Mouse (Mus musculus): ENCODE measurements around the gene Mb21d2. TPM values are rescaled to one million over a fixed set of nuclear protein-coding genes. Genes with fewer than 3 reads are reported as not detected.
A peak's percentile ranks its signal among the peaks of the same experiment; 100 is the strongest.

Gene Mb21d2
- total and polyA plus RNA-seq, 3 experiments = not detected

DNA sequence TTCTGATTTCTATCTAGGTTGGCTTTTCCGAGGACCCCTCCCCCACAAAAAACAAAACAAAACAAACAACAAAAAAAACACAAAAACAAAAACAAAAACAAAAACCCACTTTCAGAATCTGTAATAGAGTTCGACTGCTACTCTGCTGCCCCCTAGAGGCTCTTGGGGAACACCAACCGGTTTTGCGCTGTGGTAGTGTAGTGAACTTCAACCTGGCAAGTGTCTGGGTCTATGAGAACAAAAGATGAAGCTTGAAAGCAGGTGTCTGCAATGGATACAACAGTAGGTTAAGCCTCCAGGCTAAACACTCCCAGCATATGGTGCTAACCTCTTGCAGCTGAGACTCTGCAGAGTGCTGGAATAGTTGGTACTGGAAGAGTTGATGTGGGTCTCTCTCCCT, 136.4 kb downstream of the Mb21d2 start:
- Histone ChIP-seq H3K27me3 (replicated peaks) (no peaks in the 10 kb centered on the region), H3K36me3 (replicated peaks in 1 of 2; ENCODE audit: control insufficient read depth in 1 of 2, insufficient read depth in 1 of 2, low read length in 1 of 2) (no peaks in the 10 kb centered on the region), H3K9ac (ENCODE audit: insufficient read depth, low read depth) (no peak overlapping the region), H3K4me3 (replicated peaks in 1 of 3; ENCODE audit: low read depth in 2 of 3, low read length in 2 of 3, poor library complexity in 1 of 3) (no peak overlapping the region), H3K27ac (ENCODE audit: insufficient read depth, low read depth) (no peak overlapping the region), H3K79me2 (replicated peaks; ENCODE audit: control insufficient read depth, extremely low read depth, insufficient read depth, poor library complexity, severe bottlenecking) (no peaks in the 10 kb centered on the region), H3K4me2 (ENCODE audit: insufficient read depth, low read depth, poor library complexity, severe bottlenecking) (no peak overlapping the region), H3K9me3 (replicated peaks; ENCODE audit: low read length) (peaks cover 63% of the 10 kb centered on the region), H3K4me1 (ENCODE audit: control insufficient read depth in 1 of 2, insufficient read depth in 2 of 2) (no peaks in the 10 kb centered on the region)
- TF ChIP-seq ELF1 (IDR thresholded peaks at IDR 0.05; ENCODE audit: low read depth, low read length) (no peak), HCFC1 (IDR thresholded peaks at IDR 0.05; ENCODE audit: low read depth, low read length) (no peak), CTCF (conservative IDR thresholded peaks at IDR 0.05 in 1 of 2, IDR thresholded peaks at IDR 0.05 in 1 of 2; ENCODE audit: low read depth in 2 of 2, low read length in 2 of 2) (peak in 1 of 2 experiments; percentile 32; a peak in 1 of 4 replicates)
- in situ Hi-C loops (cut with MboI; ENCODE audit: low pct_ligation_motif_present, low pct_unique_long_range_greater_than_20kb, low sequenced_read_pairs) (no loop called here), dilution Hi-C loops (cut with MboI; ENCODE audit: extremely low pct_ligation_motif_present, extremely low pct_unique_long_range_greater_than_20kb, low sequenced_read_pairs) (no loop called here)
- no peak for DNase-seq (ENCODE audit: extremely low read depth)

Other genes starting within 250 kb of the Mb21d2 start
- gene Fgf12, start 176.6 kb downstream of the Mb21d2 start, total RNA-seq (2012; rRNA removed) = not detected in 2 replicates
- not detected in 2 replicates for gene Fgf12, start 176.6 kb downstream of the Mb21d2 start, total RNA-seq (2014; rRNA removed)
- gene Fgf12, start 176.6 kb downstream of the Mb21d2 start, polyA plus RNA-seq (2012; ENCODE audit: insufficient read length, low read depth) = not detected in 2 replicates

Measured in CH12.LX (cell line).